Mouse (Mus musculus): ENCODE data around the gene Sowahd.

Gene Sowahd

GRCm38 (mm10) chrX:37095106-37095768 lies 46.6 kb downstream of the Sowahd start:
- no peak for DNase-seq

- no peak for DNase-seq
Measured at GRCm38 (mm10) chrX:37098681-37099080, 50.0 kb downstream of the Sowahd start.
